Mouse (Mus musculus) intestine, postnatal 0 days (tissue): Measurements from ENCODE around the gene Rgs12. TPM values are rescaled to one million over a fixed set of nuclear protein-coding genes. Genes with fewer than 3 reads are reported as not detected.

Experiments used
- ATAC-seq: fragments of 200-750 bp; cut with Nextera tagmentation; 2 replicates; pipeline ENCODE4 v1.8.0; 2017; ENCODE audit warnings: mild to moderate bottlenecking, moderate TSS enrichment, moderate library complexity
- H3K27ac ChIP-seq: fragments of 300-500 bp; sonication (generic); 2 replicates; pipeline ENCODE4 v1.5.1; 2014; ENCODE audit warnings: mild to moderate bottlenecking, low read depth, low read length, moderate library complexity
- H3K27me3 ChIP-seq: fragments of 300-500 bp; sonication (generic); replicated peaks from 2 replicates; pipeline ENCODE4 v1.6.1; 2014; ENCODE audit warnings: low read length, mixed read lengths; ENCODE audit not compliant: control insufficient read depth, insufficient read depth
- H3K36me3 ChIP-seq: fragments of 300-500 bp; sonication (generic); 2 replicates; pipeline ENCODE4 v1.6.1; 2014; ENCODE audit warnings: mild to moderate bottlenecking, moderate library complexity; ENCODE audit not compliant: control insufficient read depth, insufficient read depth
- H3K4me1 ChIP-seq: fragments of 300-500 bp; sonication (generic); replicated peaks from 2 replicates; pipeline ENCODE4 v1.6.1; 2014; ENCODE audit warnings: antibody characterized with exemption, low read length, mixed read lengths; ENCODE audit not compliant: control insufficient read depth, insufficient read depth
- H3K4me2 ChIP-seq: fragments of 300-500 bp; sonication (generic); replicated peaks from 2 replicates; pipeline ENCODE4 v1.6.1; 2014; ENCODE audit warnings: low read depth, mild to moderate bottlenecking, moderate library complexity
- H3K4me3 ChIP-seq: fragments of 300-500 bp; sonication (generic); 2 replicates; pipeline ENCODE4 v1.5.1; 2014; ENCODE audit warnings: low read depth, low read length
- H3K9ac ChIP-seq: fragments of 300-500 bp; sonication (generic); 2 replicates; pipeline ENCODE4 v1.6.1; 2014; ENCODE audit warnings: mild to moderate bottlenecking, low read depth, low read length
- H3K9me3 ChIP-seq: fragments of 300-500 bp; sonication (generic); 2 replicates; pipeline ENCODE4 v1.6.1; 2016; ENCODE audit warnings: mixed run types; ENCODE audit not compliant: control insufficient read depth
- CTCF ChIP-seq: sonication (generic); IDR thresholded peaks from 2 replicates; pipeline ENCODE4 v1.5.1; 2016; ENCODE audit warnings: low read depth, mild to moderate bottlenecking, control low read depth, antibody characterized with exemption, moderate library complexity
- WGBS: fragments of 180-500 bp; shearing (Covaris S2); extraction: QIAGEN DNeasy Blood & Tissue Kit; methylation state at CpG from one replicate; pipeline ENCODE4 v1.1.7; 2014; 5-methylcytosine and 5-hydroxymethylcytosine counted together
- polyA plus RNA-seq: library from polyadenylated mRNA; unstranded; fragments of >200 nt; fragmentation: Nextera tagmentation; extraction: Ambion mirVana; gene quantifications from 2 replicates; pipeline ENCODE4 v1.2.1, GENCODE M21; 2015

Rgs12 gene
- polyA plus RNA-seq, 1 experiment from 2014 or later, result 4.1 TPM

GRCm38 (mm10) chr5:35001144-35001543 lies 51.9 kb downstream of the Rgs12 start:
- H3K4me1 ChIP-seq, result no peaks in the 10 kb centered on the region
- no peaks in the 10 kb centered on the region for H3K27me3 ChIP-seq
- no peak overlapping the region for H3K9ac ChIP-seq
- 79% methylated on average over 3 of the region's 3 CpGs for WGBS
- H3K4me2 ChIP-seq, result no peak overlapping the region
- no peaks in the 10 kb centered on the region for H3K36me3 ChIP-seq
- no peaks in the 10 kb centered on the region for H3K9me3 ChIP-seq
- ATAC-seq, result no peak
- TF ChIP-seq CTCF, result no peak
- no peak overlapping the region for H3K4me3 ChIP-seq
- H3K27ac ChIP-seq, result no peak overlapping the region

GRCm38 (mm10) chr5:35003611-35004162 lies 54.4 kb downstream of the Rgs12 start:
- no peak for TF ChIP-seq CTCF
- Histone ChIP-seq H3K9me3 (no peaks in the 10 kb centered on the region), H3K27ac (no peak overlapping the region), H3K4me3 (no peak overlapping the region), H3K9ac (no peak overlapping the region), H3K4me1 (no peaks in the 10 kb centered on the region), H3K4me2 (no peak overlapping the region), H3K36me3 (no peaks in the 10 kb centered on the region), H3K27me3 (no peaks in the 10 kb centered on the region)
- WGBS, result 78% methylated on average over 7 of the region's 7 CpGs
- ATAC-seq, result no peak

DNA sequence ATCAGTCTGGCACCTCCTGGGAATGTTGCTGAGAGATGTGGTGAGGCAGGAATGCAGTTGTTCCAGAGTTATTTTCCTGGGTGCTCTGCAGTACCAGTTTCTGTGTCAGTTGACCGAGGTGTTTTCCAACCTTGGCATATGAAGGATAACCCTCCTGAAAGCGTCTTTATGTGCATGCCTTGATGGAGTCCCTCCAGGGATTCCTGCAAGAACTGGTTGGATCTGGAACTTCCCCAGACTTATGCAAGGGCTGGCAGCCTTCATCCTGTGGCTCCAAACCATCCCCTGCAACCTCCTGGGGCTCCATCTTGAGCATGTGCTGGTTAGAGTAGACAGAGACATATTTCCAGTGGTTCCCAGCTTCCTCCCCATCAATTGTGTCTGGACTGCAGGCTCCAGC lies 55.5 kb downstream of the Rgs12 start:
- TF ChIP-seq CTCF, result no peak
- no peaks in the 10 kb centered on the region for H3K36me3 ChIP-seq
- ATAC-seq, result no peak
- H3K9me3 ChIP-seq, result no peaks in the 10 kb centered on the region
- H3K27ac ChIP-seq, result no peak overlapping the region
- 82% methylated on average over 2 of the region's 2 CpGs for WGBS
- no peak overlapping the region for H3K9ac ChIP-seq
- H3K4me1 ChIP-seq, result no peaks in the 10 kb centered on the region
- no peak overlapping the region for H3K4me3 ChIP-seq
- no peak overlapping the region for H3K4me2 ChIP-seq
- no peaks in the 10 kb centered on the region for H3K27me3 ChIP-seq

DNA sequence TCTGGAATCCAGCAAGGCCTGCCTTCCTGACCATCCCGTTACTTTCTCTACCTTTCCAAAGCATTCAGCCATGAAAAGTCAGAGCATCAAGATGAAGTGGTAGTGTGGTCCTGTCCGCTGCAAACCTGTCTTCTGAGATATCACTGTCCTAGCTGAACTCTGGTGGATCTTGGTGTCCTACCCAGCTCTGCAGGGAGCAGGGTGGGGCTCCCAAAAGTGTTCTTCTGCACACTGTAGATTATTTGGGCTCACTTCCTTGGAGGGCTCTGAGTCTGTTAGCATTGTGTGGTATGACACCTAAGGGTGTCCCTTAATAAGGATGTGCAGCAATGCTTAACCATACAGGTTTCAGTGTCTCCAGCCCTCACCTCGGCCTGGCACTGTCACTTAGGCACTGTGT lies 56.4 kb downstream of the Rgs12 start:
- no peaks in the 10 kb centered on the region for H3K4me1 ChIP-seq
- TF ChIP-seq CTCF, result no peak
- no peaks in the 10 kb centered on the region for H3K36me3 ChIP-seq
- H3K27me3 ChIP-seq, result no peaks in the 10 kb centered on the region
- H3K4me2 ChIP-seq, result no peak overlapping the region
- H3K9me3 ChIP-seq, result no peaks in the 10 kb centered on the region
- H3K27ac ChIP-seq, result no peak overlapping the region
- no peak overlapping the region for H3K9ac ChIP-seq
- ATAC-seq, result no peak
- 92% methylated on average over 3 of the region's 3 CpGs for WGBS
- no peak overlapping the region for H3K4me3 ChIP-seq

GRCm38 (mm10) chr5:35006599-35006998 lies 57.4 kb downstream of the Rgs12 start:
- no peak overlapping the region for H3K4me3 ChIP-seq
- H3K27me3 ChIP-seq, result no peaks in the 10 kb centered on the region
- 56% methylated on average over 2 of the region's 2 CpGs for WGBS
- H3K9me3 ChIP-seq, result no peaks in the 10 kb centered on the region
- no peaks in the 10 kb centered on the region for H3K36me3 ChIP-seq
- no peak overlapping the region for H3K9ac ChIP-seq
- no peak overlapping the region for H3K27ac ChIP-seq
- no peaks in the 10 kb centered on the region for H3K4me1 ChIP-seq
- TF ChIP-seq CTCF, result no peak
- no peak for ATAC-seq
- H3K4me2 ChIP-seq, result no peak overlapping the region

DNA sequence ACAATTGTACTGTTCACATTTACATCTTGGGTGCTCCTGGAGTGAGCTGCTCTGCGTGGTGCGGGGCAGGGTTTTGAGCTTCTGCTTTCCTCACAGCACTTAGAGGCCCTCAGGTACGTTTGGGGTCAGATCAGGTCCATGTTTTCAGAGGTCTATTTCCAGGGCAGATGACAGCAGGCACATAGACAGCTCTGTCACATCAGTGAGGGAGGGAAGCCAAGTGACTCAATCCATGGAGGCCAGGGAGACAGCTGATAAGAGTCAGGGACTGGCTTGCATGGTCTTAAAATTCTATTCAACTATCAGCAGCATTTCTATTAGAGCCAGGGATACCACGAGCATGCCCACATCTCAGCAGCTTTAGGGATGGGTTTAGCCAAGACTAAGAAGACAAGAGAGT lies 59.9 kb downstream of the Rgs12 start:
- Histone ChIP-seq H3K36me3 (no peaks in the 10 kb centered on the region), H3K27me3 (no peaks in the 10 kb centered on the region), H3K9ac (no peak overlapping the region), H3K4me3 (no peak overlapping the region), H3K4me2 (no peak overlapping the region), H3K9me3 (no peaks in the 10 kb centered on the region), H3K27ac (no peak overlapping the region), H3K4me1 (no peaks in the 10 kb centered on the region)
- TF ChIP-seq CTCF, result no peak
- ATAC-seq, result no peak
- 90% methylated on average over 4 of the region's 4 CpGs for WGBS

DNA sequence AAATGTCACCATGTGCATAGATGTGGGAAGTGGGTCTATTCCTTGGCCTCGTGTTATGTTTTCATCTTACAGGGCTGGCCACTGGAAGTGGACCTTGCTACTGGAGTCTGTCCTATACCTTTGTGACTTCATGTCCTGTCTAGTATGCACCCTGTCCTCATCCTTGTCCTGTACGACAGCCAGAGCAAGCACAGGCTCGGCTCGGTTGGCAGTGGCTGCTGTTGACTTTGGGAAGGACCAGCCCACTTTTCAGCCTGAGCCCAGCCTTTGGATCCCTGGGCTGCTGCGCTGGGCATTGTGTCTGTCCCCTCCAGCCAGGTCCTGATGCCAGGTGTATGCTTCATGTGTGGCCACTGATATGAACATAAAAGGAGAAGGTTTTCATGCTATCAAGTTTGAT lies 61.4 kb downstream of the Rgs12 start:
- ATAC-seq, result no peak
- no peaks in the 10 kb centered on the region for H3K9me3 ChIP-seq
- no peak overlapping the region for H3K27ac ChIP-seq
- WGBS, result 63% methylated on average over 5 of the region's 5 CpGs
- no peak overlapping the region for H3K4me3 ChIP-seq
- H3K4me1 ChIP-seq, result no peaks in the 10 kb centered on the region
- no peak overlapping the region for H3K4me2 ChIP-seq
- H3K9ac ChIP-seq, result no peak overlapping the region
- no peak for TF ChIP-seq CTCF
- H3K36me3 ChIP-seq, result no peaks in the 10 kb centered on the region
- H3K27me3 ChIP-seq, result no peaks in the 10 kb centered on the region
